In genomic region chr11:44278521-44279208, GRCm38 (mm10) we compare ENCODE assay signal across 24 mouse cellular contexts.
A peak's percentile ranks its signal among the peaks of the same experiment; 100 is the strongest.
DNase-seq lines count a peak whose midpoint lies in the region; ATAC-seq and TF ChIP-seq lines count a peak whose summit lies in the region.
"Had no signal": no experiment of that assay in that cellular context is flagged by ENCODE, and none has a peak within 500 bp of the region (broad histone marks: within the 10 kb centered on the region; RNA-seq: fewer than 3 reads in every experiment).

No protein-coding gene starts in this region.

- TF ChIP-seq CTCF in kidney, adult 2 months (conservative IDR thresholded peaks at IDR 0.05; ENCODE audit: insufficient read depth, insufficient read length, low read depth, low read length): no peak

- H3K9me3 ChIP-seq in lung, embryonic 16.5 days (ENCODE audit: control insufficient read depth, low read length): no peaks in the 10 kb centered on the region
- H3K9me3 ChIP-seq: forebrain, embryonic 10.5 days; forebrain, embryonic 13.5 days; heart, embryonic 10.5 days; heart, embryonic 13.5 days; hindbrain, embryonic 13.5 days had no signal

- intact Hi-C loops in heart, postnatal 14 days (cut with DNase I): no loop called here

- no peak overlapping the region for H3K4me2 ChIP-seq in lung, embryonic 16.5 days (ENCODE audit: low read depth, low read length)
- H3K4me2 ChIP-seq: forebrain, embryonic 13.5 days; heart, embryonic 13.5 days; hindbrain, embryonic 13.5 days had no signal

- H3K27ac ChIP-seq in kidney, adult 2 months (ENCODE audit: insufficient read depth, low read depth, low read length): no peak overlapping the region
- no peak overlapping the region for H3K27ac ChIP-seq in lung, embryonic 16.5 days (ENCODE audit: low read length)
- H3K27ac ChIP-seq: forebrain, embryonic 10.5 days; forebrain, embryonic 13.5 days; heart, adult 2 months; heart, embryonic 10.5 days; heart, embryonic 13.5 days; hindbrain, embryonic 13.5 days had no signal

- TF ChIP-seq POLR2A in kidney, adult 2 months (IDR thresholded peaks at IDR 0.05; ENCODE audit: low read depth, low read length): no peak

- DNase-seq in kidney, adult 2 months: peak; percentile 17
- no peak for DNase-seq in kidney, postnatal 10 days
- no peak for DNase-seq in lung, postnatal 25 days (ENCODE audit: low spot score)
- DNase-seq in 3134 (ENCODE audit: extremely low read depth, insufficient read length, low spot score): peak; percentile 14
- DNase-seq in NIH3T3 (ENCODE audit: low read depth): peak; percentile 49
- no peak for DNase-seq in heart, postnatal 14 days
- DNase-seq: adrenal gland, postnatal 10 days; adrenal gland, postnatal 36 days; cerebellum, adult 18-20 months; cerebellum, adult 9-10 months; cerebellum, postnatal 14 days; gastrocnemius, postnatal 10 days; gastrocnemius, postnatal 36 days; heart, adult 2 months had no signal

- H3K9ac ChIP-seq in lung, embryonic 16.5 days (ENCODE audit: low read length): no peak overlapping the region
- H3K9ac ChIP-seq: forebrain, embryonic 13.5 days; heart, embryonic 13.5 days; hindbrain, embryonic 13.5 days had no signal

- H3K4me3 ChIP-seq in kidney, adult 2 months (ENCODE audit: insufficient read depth, low read depth, low read length): no peak overlapping the region
- no peak overlapping the region for H3K4me3 ChIP-seq in lung, embryonic 16.5 days (ENCODE audit: low read length)
- H3K4me3 ChIP-seq: forebrain, embryonic 10.5 days; forebrain, embryonic 13.5 days; heart, adult 2 months; heart, embryonic 10.5 days; heart, embryonic 13.5 days; hindbrain, embryonic 13.5 days had no signal

- peak; percentile 81 for ATAC-seq in lung, embryonic 16.5 days (ENCODE audit: low read depth)
- ATAC-seq: CD4-positive, CD25-positive, alpha-beta regulatory T cell, adult 4 months; forebrain, embryonic 13.5 days; forebrain, embryonic 16.5 days; hindbrain, embryonic 16.5 days; Patski had no signal

- H3K27me3 ChIP-seq in kidney, adult 2 months (replicated peaks; ENCODE audit: control insufficient read depth, insufficient read depth, low read length): no peaks in the 10 kb centered on the region
- no peaks in the 10 kb centered on the region for H3K27me3 ChIP-seq in lung, embryonic 16.5 days (ENCODE audit: control insufficient read depth, insufficient read depth, low read depth, low read length)
- H3K27me3 ChIP-seq: forebrain, embryonic 13.5 days; heart, embryonic 13.5 days; hindbrain, embryonic 13.5 days; Patski had no signal

- 59% methylated on average over 7 of the region's 7 CpGs for WGBS in kidney, adult 2 months
- 37% methylated on average over 7 of the region's 7 CpGs for WGBS in lung, embryonic 16.5 days

- H3K36me3 ChIP-seq in kidney, adult 2 months (ENCODE audit: control insufficient read depth, insufficient read depth, low read length): no peaks in the 10 kb centered on the region
- H3K36me3 ChIP-seq in lung, embryonic 16.5 days (ENCODE audit: control insufficient read depth, insufficient read depth, low read length): no peaks in the 10 kb centered on the region
- H3K36me3 ChIP-seq: forebrain, embryonic 10.5 days; heart, embryonic 10.5 days; heart, embryonic 13.5 days; hindbrain, embryonic 13.5 days had no signal

- no peaks in the 10 kb centered on the region for H3K4me1 ChIP-seq in kidney, adult 2 months (ENCODE audit: control insufficient read depth, insufficient read depth, low read length)
- no peaks in the 10 kb centered on the region; the same call in 1 of the 2 replicates for H3K4me1 ChIP-seq in lung, embryonic 16.5 days (replicated peaks; ENCODE audit: control insufficient read depth, insufficient read depth, low read length)
- H3K4me1 ChIP-seq: forebrain, embryonic 10.5 days; forebrain, embryonic 13.5 days; heart, embryonic 10.5 days; heart, embryonic 13.5 days; hindbrain, embryonic 13.5 days had no signal

Comparison
In these comparisons a context has a peak if more than half of its experiments do, and no peak if none do; other contexts are left out.
1. DNase-seq: peak in kidney, adult 2 months (single experiment), 3134 (single experiment) and NIH3T3 (single experiment); none in kidney, postnatal 10 days (single experiment), lung, postnatal 25 days (single experiment) and heart, postnatal 14 days (0 of 2).